Mouse (Mus musculus) cerebellum, adult 2 months (tissue): Measurements from ENCODE around the gene Trim46. TPM values are rescaled to one million over a fixed set of nuclear protein-coding genes. Genes with fewer than 3 reads are reported as not detected.

Source experiments
- DNase-seq, 2 experiments: peaks; one replicate each; pipeline ENCODE4 v3.0.0; 2021
- H3K27ac ChIP-seq: fragments of 200-500 bp; 2 replicates; pipeline ENCODE4 v1.5.1; 2012; ENCODE audit warnings: low read length, control low read depth, inconsistent platforms; ENCODE audit not compliant: insufficient read depth
- H3K27me3 ChIP-seq: fragments of 200-500 bp; 2 replicates; pipeline ENCODE4 v1.6.1; 2012; ENCODE audit warnings: inconsistent platforms, mild to moderate bottlenecking, low read length, moderate library complexity; ENCODE audit not compliant: control insufficient read depth, insufficient read depth
- H3K4me1 ChIP-seq: fragments of 200-500 bp; 2 replicates; pipeline ENCODE4 v1.6.1; 2011; ENCODE audit warnings: low read length; ENCODE audit not compliant: control insufficient read depth, insufficient read depth
- H3K4me3 ChIP-seq: fragments of 200-500 bp; replicated peaks from 2 replicates; pipeline ENCODE3; 2011; ENCODE audit warnings: mild to moderate bottlenecking, low read depth, low read length, control low read depth; ENCODE audit not compliant: insufficient read depth
- CTCF ChIP-seq: fragments of 200-500 bp; IDR thresholded peaks from 2 replicates; pipeline ENCODE4 v1.5.1; 2011; ENCODE audit warnings: low read depth, mild to moderate bottlenecking, control low read depth, low read length, moderate library complexity, borderline replicate concordance; ENCODE audit not compliant: insufficient read depth
- POLR2A ChIP-seq: fragments of 200-500 bp; IDR thresholded peaks from 2 replicates; pipeline ENCODE4 v1.6.1; 2011; ENCODE audit warnings: low read length, control low read depth, borderline replicate concordance; ENCODE audit not compliant: insufficient read depth
- WGBS: fragments of 180-500 bp; shearing (Covaris S2); methylation state at CpG from one replicate; pipeline ENCODE4 v1.1.7; 2018; 5-methylcytosine and 5-hydroxymethylcytosine counted together
- polyA plus RNA-seq: library from polyadenylated mRNA; depleted of rRNA; stranded (reverse); fragments of >200 nt; gene quantifications from 2 replicates; pipeline ENCODE4 v1.2.3, GENCODE M21; 2012

The Trim46 gene
- polyA plus RNA-seq, 1 experiment = 49.8 TPM

DNA sequence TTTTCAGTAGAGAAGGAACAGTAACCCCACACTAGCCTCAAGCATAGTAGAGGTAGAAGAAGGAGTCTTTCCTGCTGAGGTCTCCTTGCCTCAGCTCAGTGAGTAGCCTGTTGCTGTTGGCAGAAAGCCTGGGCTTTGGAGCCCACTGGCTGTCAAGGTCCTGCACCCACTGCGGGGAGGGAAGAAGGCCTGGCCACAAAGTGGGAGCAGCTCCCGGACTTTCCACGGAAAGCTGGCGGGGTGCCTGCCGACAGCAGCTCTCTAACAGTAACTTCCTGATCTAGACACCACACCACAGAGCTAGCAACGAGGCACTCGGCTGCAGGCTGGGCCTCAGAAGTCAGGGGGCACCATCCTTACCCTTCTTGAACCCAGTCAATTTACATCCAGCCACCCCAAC lies 35.4 kb downstream of the Trim46 start:
- WGBS = 25% methylated on average over 7 of the region's 7 CpGs
- no peaks in the 10 kb centered on the region for H3K27me3 ChIP-seq
- no peak overlapping the region for H3K27ac ChIP-seq
- H3K4me1 ChIP-seq = 0 out of 2 replicates have a peak, but pooled peaks cover 2% of the 10 kb centered on the region
- TF ChIP-seq POLR2A = no peak
- no peak for TF ChIP-seq CTCF
- no peak overlapping the region for H3K4me3 ChIP-seq
- no peak for DNase-seq

DNA sequence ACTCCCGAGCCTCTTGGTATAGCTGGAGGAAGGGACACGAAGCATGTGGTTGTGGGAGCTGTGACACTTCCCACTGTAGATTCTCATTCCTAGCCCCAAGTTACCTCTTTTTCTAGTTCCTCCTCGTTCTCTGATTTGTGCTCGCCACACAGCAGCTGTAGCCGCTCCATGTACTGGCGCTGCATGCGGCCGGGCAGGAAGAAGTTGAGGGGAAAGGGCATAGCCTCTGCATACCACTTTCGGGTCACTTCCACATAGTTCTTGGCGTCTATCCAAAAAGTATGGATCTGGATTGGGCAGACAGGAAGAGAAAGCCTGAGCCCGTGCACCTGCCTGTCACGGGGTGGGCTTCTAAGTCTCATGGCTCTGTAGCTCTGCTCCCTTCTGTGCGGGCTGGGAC lies 35.9 kb downstream of the Trim46 start:
- WGBS = 68% methylated on average over 13 of the region's 13 CpGs
- TF ChIP-seq POLR2A (no peak), CTCF (no peak)
- no peaks in the 10 kb centered on the region for H3K4me1 ChIP-seq
- H3K4me3 ChIP-seq = no peak overlapping the region
- no peak overlapping the region for H3K27ac ChIP-seq
- DNase-seq = no peak
- no peaks in the 10 kb centered on the region for H3K27me3 ChIP-seq

DNA sequence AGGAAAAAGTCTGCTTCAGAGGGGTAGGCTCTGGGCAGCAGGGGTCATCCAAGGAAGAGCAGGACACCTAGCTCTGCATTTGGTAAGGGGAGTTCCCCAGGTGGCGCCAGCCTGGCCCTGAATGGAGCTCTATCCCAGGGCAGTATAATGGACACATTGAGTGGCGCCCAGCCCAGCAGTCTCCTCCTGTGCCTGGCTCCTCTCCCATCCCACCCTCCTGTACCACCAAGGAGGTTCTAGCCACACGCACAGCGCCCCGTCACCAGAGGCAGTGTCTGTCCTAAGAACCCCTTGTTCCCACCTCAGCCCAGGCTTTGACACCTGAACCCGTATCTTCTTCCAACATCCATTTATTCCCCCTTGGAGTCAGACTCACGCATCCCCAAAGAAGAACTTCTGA lies 36.4 kb downstream of the Trim46 start:
- no peak overlapping the region for H3K4me3 ChIP-seq
- DNase-seq = no peak
- H3K4me1 ChIP-seq = no peaks in the 10 kb centered on the region
- TF ChIP-seq POLR2A = no peak
- TF ChIP-seq CTCF = no peak
- no peaks in the 10 kb centered on the region for H3K27me3 ChIP-seq
- H3K27ac ChIP-seq = no peak overlapping the region
- WGBS = 73% methylated on average over 7 of the region's 7 CpGs

DNA sequence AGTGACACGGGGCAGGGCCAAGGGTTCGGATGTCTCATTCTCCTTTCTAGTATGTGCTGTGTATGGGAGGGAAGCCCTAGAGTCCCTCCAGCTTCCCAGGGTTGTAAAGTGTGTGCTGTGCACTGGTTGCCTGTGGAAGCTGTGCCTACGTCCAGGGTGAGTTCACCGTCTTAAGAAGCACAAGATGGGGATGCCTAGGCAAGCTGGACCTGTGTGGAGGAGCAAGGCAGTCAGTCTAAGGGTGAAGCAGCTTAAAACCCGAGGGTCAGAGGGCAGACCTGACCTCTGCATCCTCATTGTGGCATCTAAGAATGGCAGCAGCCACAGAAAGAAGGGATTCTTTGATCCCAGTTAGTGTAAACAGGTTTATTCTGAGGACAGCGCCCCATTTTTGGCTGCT lies 37.4 kb downstream of the Trim46 start:
- no peak overlapping the region for H3K27ac ChIP-seq
- no peaks in the 10 kb centered on the region; the same call in 1 of the 2 replicates for H3K4me1 ChIP-seq
- no peak for TF ChIP-seq POLR2A
- no peak for TF ChIP-seq CTCF
- no peak overlapping the region for H3K4me3 ChIP-seq
- no peak for DNase-seq
- no peaks in the 10 kb centered on the region for H3K27me3 ChIP-seq
- 87% methylated on average over 6 of the region's 6 CpGs for WGBS

DNA sequence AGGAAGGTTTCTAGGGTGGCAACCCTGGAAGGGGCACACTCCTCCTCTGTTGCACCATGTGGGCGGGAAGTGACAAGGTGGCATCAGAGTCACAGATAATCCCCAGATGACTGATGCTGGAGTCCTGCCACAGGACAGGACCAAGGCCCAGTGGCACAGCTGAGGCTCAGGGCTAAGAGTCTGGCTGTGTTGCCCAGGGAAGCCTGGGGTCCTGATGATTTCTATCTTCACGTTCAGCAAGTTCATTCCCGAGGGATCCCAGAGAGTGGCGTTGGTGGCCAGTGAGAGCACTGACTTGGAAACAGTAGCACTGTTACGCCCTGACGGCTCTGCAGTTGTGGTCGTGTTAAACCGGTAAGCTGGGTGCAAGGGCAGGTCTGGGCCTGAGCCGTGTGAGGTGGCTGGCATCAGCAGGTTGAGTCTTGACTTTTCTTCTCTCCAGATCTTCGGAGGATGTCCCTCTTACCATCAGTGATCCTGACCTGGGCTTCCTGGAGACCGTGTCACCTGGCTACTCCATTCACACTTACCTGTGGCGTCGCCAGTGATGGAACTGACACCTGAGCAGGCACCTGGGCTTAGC lies 37.9 kb downstream of the Trim46 start:
- Histone ChIP-seq H3K27ac (no peak overlapping the region), H3K4me1 (no peaks in the 10 kb centered on the region; the same call in 1 of the 2 replicates), H3K4me3 (no peak overlapping the region), H3K27me3 (no peaks in the 10 kb centered on the region)
- WGBS = 77% methylated on average over 13 of the region's 13 CpGs
- DNase-seq = no peak
- no peak for TF ChIP-seq POLR2A
- no peak for TF ChIP-seq CTCF

DNA sequence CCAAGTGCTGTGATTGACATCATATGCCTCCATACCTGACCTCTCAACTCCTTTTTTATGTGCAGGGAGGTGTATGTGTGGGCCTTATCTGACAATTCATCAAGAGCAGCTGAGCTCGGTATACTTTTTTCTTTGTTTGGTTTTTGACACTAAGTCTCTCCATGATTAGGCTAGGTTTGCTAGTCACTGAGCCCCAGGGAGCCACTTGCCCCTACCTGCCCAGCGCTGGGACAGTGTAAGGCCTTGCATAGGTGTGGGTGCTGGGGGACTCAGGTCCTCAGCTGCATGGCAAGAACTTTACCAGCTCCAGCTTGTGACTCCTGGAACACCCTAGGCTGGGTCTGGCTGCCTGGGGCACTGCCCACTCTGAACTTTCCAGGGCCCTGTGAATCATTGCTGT lies 39.4 kb downstream of the Trim46 start:
- Histone ChIP-seq H3K27me3 (no peaks in the 10 kb centered on the region), H3K4me1 (no peaks in the 10 kb centered on the region; the same call in 1 of the 2 replicates), H3K4me3 (no peak overlapping the region), H3K27ac (no peak overlapping the region)
- DNase-seq = no peak
- TF ChIP-seq CTCF (no peak), POLR2A (no peak)
- WGBS = 95% methylated on average over 2 of the region's 2 CpGs

DNA sequence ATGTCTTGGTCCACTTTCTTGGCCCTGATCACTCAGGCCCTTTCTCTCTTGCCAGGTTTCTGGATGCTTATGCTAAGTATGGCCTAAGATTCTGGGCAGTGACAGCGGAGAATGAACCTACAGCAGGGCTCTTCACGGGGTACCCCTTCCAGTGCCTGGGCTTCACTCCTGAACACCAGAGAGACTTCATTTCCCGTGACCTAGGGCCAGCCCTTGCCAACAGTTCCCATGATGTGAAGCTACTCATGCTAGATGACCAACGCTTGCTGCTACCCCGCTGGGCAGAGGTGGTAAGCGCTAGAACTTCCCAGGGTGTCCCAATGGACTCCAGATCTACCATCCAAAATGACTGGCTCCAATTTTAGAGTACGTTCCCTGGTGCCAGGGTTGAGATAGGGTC lies 40.0 kb downstream of the Trim46 start:
- 78% methylated on average over 7 of the region's 7 CpGs for WGBS
- TF ChIP-seq POLR2A = no peak
- no peak for TF ChIP-seq CTCF
- H3K4me1 ChIP-seq = no peaks in the 10 kb centered on the region; the same call in 1 of the 2 replicates
- H3K27me3 ChIP-seq = no peaks in the 10 kb centered on the region
- no peak overlapping the region for H3K4me3 ChIP-seq
- no peak overlapping the region for H3K27ac ChIP-seq
- no peak for DNase-seq

DNA sequence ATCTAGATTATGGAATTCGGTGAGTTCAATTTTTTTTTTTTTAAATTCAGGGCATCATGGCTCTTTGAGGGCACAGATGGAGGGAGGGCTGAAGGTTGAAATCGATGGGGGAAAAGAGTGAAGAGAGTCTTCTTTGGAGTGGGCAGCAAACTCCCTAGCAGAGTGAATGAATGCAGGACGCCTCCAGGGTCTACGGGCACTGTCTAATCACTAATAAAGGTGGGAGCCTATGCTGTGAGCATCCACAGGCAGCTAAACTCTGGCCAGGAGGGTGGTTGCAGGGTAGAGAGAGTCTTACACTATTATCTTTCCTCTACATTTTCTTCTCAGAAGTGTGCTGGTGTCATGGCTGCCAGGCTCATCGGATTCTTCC lies 43.0 kb downstream of the Trim46 start:
- H3K27me3 ChIP-seq = no peaks in the 10 kb centered on the region
- DNase-seq = no peak
- no peaks in the 10 kb centered on the region; the same call in 1 of the 2 replicates for H3K4me1 ChIP-seq
- WGBS = 20% methylated on average over 5 of the region's 5 CpGs
- peak overlapping the region; percentile 72 for H3K4me3 ChIP-seq
- TF ChIP-seq CTCF (no peak), POLR2A (no peak)
- no peak overlapping the region for H3K27ac ChIP-seq
